Mouse (Mus musculus) heart, embryonic 12.5 days (tissue): Measurements from ENCODE around the gene Rasal2. TPM values are rescaled to one million over a fixed set of nuclear protein-coding genes. Genes with fewer than 3 reads are reported as not detected.
A peak's percentile ranks its signal among the peaks of the same experiment; 100 is the strongest.

Source experiments
- ATAC-seq: fragments of 200-750 bp; cut with Nextera tagmentation; 2 replicates; pipeline ENCODE4 v1.8.0; 2017; ENCODE audit warnings: moderate TSS enrichment, moderate library complexity; ENCODE audit not compliant: insufficient number of reproducible peaks, low FRiP score
- H3K27ac ChIP-seq: fragments of 300-500 bp; sonication (generic); 2 replicates; pipeline ENCODE4 v1.5.1; 2016; ENCODE audit warnings: mild to moderate bottlenecking, moderate library complexity; ENCODE audit not compliant: poor library complexity, severe bottlenecking
- H3K27me3 ChIP-seq: fragments of 300-500 bp; sonication (generic); replicated peaks from 2 replicates; pipeline ENCODE4 v1.6.1; 2016; ENCODE audit warnings: mild to moderate bottlenecking, moderate library complexity
- H3K36me3 ChIP-seq: fragments of 300-500 bp; sonication (generic); 2 replicates; pipeline ENCODE4 v1.6.1; 2016; ENCODE audit warnings: mild to moderate bottlenecking, moderate library complexity
- H3K4me1 ChIP-seq: fragments of 300-500 bp; sonication (generic); replicated peaks from 2 replicates; pipeline ENCODE4 v1.6.1; 2016; ENCODE audit warnings: mild to moderate bottlenecking
- H3K4me2 ChIP-seq: fragments of 300-500 bp; sonication (generic); 2 replicates; pipeline ENCODE4 v1.6.1; 2016; ENCODE audit warnings: mild to moderate bottlenecking, moderate library complexity
- H3K4me3 ChIP-seq: fragments of 300-500 bp; sonication (generic); 2 replicates; pipeline ENCODE4 v1.5.1; 2016; ENCODE audit warnings: mild to moderate bottlenecking
- H3K9ac ChIP-seq: fragments of 300-500 bp; sonication (generic); 2 replicates; pipeline ENCODE4 v1.6.1; 2016; ENCODE audit warnings: mild to moderate bottlenecking, moderate library complexity
- H3K9me3 ChIP-seq: fragments of 300-500 bp; sonication (generic); replicated peaks from 2 replicates; pipeline ENCODE4 v1.6.1; 2016; ENCODE audit warnings: mild to moderate bottlenecking, moderate library complexity
- WGBS: fragments of 180-500 bp; shearing (Covaris S2); methylation state at CpG from one replicate; pipeline ENCODE4 v1.1.7; 2016; 5-methylcytosine and 5-hydroxymethylcytosine counted together
- polyA plus RNA-seq: library from polyadenylated mRNA; unstranded; fragments of >200 nt; fragmentation: Nextera tagmentation; extraction: Ambion mirVana; gene quantifications from 2 replicates; pipeline ENCODE4 v1.2.1, GENCODE M21; 2016

Gene Rasal2
- polyA plus RNA-seq, 1 experiment from 2014 or later = 20.4 TPM

DNA sequence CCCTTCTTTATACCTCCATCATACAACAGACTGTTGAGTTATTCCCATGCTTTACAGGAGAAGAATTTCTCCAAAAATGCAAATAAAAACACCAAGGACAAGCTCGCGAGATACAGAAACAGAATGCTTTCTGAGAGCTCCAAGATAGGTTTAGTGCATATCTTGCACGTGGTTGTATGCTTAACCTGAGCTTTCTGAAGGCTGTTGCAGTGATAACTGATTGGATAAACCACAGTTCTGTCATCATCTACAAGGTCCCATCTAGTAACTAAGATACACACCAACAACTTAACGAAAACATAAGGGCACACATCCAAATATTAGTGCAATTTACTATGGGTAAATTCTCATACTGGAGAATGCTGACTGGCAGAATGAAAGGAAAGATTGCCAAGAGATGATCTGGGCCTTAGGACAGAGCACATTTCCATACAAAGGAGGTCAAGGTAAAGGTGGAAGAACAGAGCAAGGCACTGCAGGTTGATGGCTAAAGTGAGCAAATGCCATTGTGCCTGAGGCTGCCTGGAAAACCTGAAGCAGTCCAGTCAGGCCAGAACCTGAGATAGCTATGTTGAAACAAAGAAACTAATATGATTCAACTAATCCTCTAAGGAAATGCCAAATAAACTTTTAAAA is 136.6 kb downstream of the Rasal2 start:
- Histone ChIP-seq H3K36me3 (no peaks in the 10 kb centered on the region), H3K4me1 (peaks cover 14% of the 10 kb centered on the region), H3K4me3 (no peak overlapping the region)

DNA sequence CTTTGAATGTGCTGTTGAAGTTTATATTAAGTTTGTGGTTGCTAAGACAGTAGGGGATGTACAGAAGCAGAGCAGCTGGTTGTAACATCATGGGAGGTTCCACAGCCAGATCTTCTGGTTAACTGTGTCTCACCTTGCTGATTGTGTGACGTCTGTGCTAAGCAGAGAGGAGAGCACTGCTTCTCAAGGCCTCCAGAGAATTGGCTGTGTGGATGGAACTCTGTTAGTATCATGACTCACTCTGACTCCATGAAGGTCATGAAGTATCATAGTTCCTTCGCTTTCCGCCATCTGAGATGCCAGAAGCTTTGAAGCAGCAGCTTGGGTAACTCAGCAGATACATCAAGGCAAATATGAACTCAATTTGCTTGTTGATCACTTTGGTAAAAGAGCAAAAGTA is 144.5 kb downstream of the Rasal2 start:
- H3K4me2 ChIP-seq = no peak overlapping the region
- no peak for ATAC-seq
- 70% methylated on average over 3 of the region's 3 CpGs for WGBS

More for the DNA sequence above, 136.6 kb downstream of the Rasal2 start:
- WGBS = 66% methylated on average over 4 of the region's 4 CpGs
- no peak for ATAC-seq
- Histone ChIP-seq H3K4me2 (no peak overlapping the region), H3K9ac (no peak overlapping the region), H3K9me3 (no peaks in the 10 kb centered on the region), H3K27ac (no peak overlapping the region), H3K27me3 (no peaks in the 10 kb centered on the region)

DNA sequence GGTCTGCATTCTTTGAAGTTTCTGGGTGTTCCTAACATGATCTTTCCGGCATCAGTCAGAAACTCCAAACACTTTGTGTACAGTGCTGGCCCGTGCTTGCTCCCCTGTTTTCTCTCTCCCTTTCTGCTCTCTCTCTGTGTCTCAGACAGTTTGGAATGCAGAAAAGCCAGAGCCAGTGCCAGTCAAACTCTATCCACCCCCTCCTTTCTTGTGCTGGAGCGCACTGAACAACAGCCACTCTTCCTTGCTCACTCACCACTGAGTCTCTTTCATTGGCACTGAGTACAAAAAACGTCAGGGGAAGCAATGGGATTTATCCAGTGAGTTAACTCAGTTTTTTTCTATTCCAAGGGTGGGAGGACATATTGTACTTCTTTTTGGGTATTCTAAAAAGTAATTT is 155.8 kb downstream of the Rasal2 start:
- ATAC-seq = peak; percentile 73
- H3K9me3 ChIP-seq = no peaks in the 10 kb centered on the region
- H3K9ac ChIP-seq = 0 out of 2 replicates have a peak overlapping the region, but pooled peaks have one; percentile 7
- 0 out of 2 replicates have a peak, but pooled peaks cover 2% of the 10 kb centered on the region for H3K4me1 ChIP-seq
- H3K4me3 ChIP-seq = peak overlapping the region; percentile 26
- peak overlapping the region; percentile 59; the same call in 1 of the 2 replicates for H3K27ac ChIP-seq
- H3K36me3 ChIP-seq = no peaks in the 10 kb centered on the region
- 13% methylated on average over 4 of the region's 4 CpGs for WGBS
- H3K27me3 ChIP-seq = no peaks in the 10 kb centered on the region
- peak overlapping the region; percentile 49 for H3K4me2 ChIP-seq

More for the DNA sequence above, 144.5 kb downstream of the Rasal2 start:
- Histone ChIP-seq H3K27me3 (no peaks in the 10 kb centered on the region), H3K4me1 (no peaks in the 10 kb centered on the region), H3K9me3 (no peaks in the 10 kb centered on the region), H3K9ac (no peak overlapping the region), H3K36me3 (no peaks in the 10 kb centered on the region), H3K4me3 (no peak overlapping the region), H3K27ac (no peak overlapping the region)

DNA sequence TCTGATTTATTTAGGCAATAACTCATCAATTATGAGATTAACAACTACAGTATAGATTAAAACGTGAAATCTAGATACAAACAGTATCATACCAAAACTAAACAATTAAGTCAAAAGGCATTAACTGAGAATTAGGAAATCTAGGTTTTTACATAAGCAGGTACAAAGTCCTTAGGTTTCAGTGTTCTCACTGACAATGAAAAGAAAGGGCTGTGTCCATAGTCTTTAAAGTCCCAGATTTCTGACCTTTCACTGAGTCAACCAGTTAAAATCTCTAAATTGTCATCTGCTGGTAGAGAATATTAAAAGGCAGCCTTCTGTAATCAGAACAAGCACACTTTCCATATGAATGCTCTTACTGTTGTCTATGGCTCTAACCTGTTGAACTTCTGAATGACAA is 156.6 kb downstream of the Rasal2 start:
- Histone ChIP-seq H3K4me3 (no peak overlapping the region), H3K36me3 (no peaks in the 10 kb centered on the region), H3K27ac (no peak overlapping the region), H3K4me2 (no peak overlapping the region), H3K9me3 (no peaks in the 10 kb centered on the region), H3K4me1 (0 out of 2 replicates have a peak, but pooled peaks cover 2% of the 10 kb centered on the region), H3K27me3 (no peaks in the 10 kb centered on the region), H3K9ac (no peak overlapping the region)
- WGBS = 63% methylated on average over 1 of the region's 1 CpGs
- ATAC-seq = no peak

DNA sequence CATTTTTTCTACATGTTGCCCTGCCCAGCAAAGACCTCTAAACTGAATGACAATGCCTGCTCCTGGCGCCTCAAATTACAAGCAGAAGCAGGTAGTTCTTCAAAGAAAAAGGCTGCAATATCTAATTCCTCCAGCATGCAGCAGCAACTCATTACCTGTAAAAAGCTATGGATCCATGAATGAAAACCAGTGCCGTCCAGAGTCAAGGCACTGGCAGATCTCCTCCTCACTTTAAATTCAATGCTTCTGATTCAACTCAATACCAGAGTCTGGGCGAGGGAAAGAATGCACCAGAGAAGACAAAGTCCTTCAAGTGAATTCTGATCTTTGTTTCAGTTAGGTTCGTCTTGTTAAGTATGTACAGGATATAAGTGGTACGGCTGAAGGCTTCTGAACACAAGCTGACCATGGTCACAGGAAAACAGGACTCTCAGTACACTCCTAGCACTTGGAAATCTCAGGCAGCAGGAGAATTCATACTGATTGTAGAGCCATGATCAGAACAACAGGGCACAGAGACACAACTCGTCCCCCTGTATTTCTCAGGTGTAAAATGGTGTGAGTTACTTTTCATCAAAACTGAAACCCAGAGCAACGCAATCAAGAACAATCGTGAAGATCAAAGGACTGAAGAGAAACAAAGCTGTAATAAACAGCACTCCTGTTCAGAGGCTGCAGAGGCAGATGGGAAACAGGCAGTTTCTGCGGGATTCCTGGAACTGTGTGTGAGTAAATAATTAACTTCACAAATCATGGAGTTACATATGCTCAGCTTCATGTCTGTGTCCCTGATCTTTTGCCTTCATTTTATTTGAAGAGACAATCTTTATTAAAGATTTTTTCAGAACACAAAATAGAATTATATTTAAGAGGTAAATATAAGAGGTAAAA is 158.6 kb downstream of the Rasal2 start:
- H3K4me2 ChIP-seq = no peak overlapping the region
- WGBS = 77% methylated on average over 9 of the region's 9 CpGs
- 0 out of 2 replicates have a peak, but pooled peaks cover 2% of the 10 kb centered on the region for H3K4me1 ChIP-seq
- H3K9me3 ChIP-seq = no peaks in the 10 kb centered on the region
- no peak overlapping the region for H3K27ac ChIP-seq
- no peaks in the 10 kb centered on the region for H3K27me3 ChIP-seq
- no peak overlapping the region for H3K9ac ChIP-seq
- H3K4me3 ChIP-seq = no peak overlapping the region
- no peaks in the 10 kb centered on the region for H3K36me3 ChIP-seq
- ATAC-seq = no peak

DNA sequence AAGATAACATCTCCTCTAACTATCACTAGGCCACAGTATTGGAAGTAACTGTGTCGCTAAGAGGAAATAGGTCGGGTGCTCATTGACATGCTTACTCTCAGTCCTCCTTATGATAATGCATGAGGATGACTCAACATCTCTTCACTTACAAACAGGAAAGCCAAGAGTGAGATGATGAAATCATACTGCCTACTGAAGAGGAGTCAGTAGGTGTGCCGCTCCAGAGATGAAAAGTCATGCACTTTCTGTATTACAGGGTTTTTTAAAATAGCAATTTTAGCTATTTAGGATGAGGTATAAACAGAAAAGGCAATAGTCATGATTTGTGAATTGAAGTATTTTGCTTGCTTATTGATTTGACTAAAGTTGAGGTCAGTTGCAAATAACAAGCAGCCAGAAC is 164.3 kb downstream of the Rasal2 start:
- H3K9me3 ChIP-seq = no peaks in the 10 kb centered on the region
- 80% methylated on average over 3 of the region's 3 CpGs for WGBS
- no peak overlapping the region for H3K4me3 ChIP-seq
- no peak overlapping the region for H3K4me2 ChIP-seq
- peaks cover 10% of the 10 kb centered on the region for H3K4me1 ChIP-seq
- H3K27ac ChIP-seq = no peak overlapping the region
- no peaks in the 10 kb centered on the region for H3K36me3 ChIP-seq
- no peak for ATAC-seq
- no peak overlapping the region for H3K9ac ChIP-seq
- no peaks in the 10 kb centered on the region for H3K27me3 ChIP-seq

DNA sequence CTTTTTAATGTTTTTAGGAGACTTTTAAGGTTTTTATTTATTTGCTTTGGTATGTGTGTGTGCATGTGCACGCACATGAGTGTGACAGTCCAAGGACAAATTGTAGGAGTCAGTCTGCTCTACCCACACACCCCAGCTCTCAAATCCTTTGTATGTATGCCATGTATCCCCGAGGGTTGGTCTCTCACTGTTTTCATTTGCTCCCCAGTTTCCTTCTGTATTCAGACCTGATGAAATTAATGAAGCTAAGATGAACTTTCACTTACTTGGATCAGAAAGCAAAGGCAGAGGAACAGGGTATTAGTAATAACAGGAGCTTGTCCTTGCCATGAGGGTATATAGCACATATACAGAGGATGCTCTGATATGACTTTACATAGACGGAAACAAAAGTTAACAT is 165.1 kb downstream of the Rasal2 start:
- H3K27ac ChIP-seq = no peak overlapping the region
- H3K4me3 ChIP-seq = no peak overlapping the region
- H3K4me1 ChIP-seq = peaks cover 10% of the 10 kb centered on the region
- ATAC-seq = no peak
- H3K4me2 ChIP-seq = no peak overlapping the region
- 82% methylated on average over 3 of the region's 3 CpGs for WGBS
- no peaks in the 10 kb centered on the region for H3K36me3 ChIP-seq
- H3K9me3 ChIP-seq = no peaks in the 10 kb centered on the region
- H3K27me3 ChIP-seq = no peaks in the 10 kb centered on the region
- H3K9ac ChIP-seq = no peak overlapping the region

DNA sequence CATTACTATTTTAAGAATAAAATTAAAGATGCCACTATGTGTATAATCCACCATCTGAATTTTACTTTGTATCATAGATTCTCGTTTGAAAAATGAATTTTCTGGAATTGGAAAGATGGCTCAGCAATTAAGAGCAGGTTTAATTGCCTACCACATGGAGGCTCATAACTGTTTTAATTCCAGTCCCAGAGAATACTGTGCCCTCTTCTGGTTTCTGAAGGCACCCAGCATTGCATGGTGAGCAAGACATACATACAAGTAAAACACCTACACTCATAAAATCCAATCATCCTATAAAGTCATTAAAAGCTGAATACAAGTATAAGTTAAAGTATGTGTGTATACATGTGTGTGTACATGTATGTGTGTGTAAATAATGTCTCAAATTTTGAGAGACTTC is 165.6 kb downstream of the Rasal2 start:
- Histone ChIP-seq H3K9me3 (no peaks in the 10 kb centered on the region), H3K36me3 (no peaks in the 10 kb centered on the region), H3K27ac (no peak overlapping the region), H3K4me3 (no peak overlapping the region), H3K4me1 (peaks cover 10% of the 10 kb centered on the region), H3K4me2 (no peak overlapping the region), H3K9ac (no peak overlapping the region), H3K27me3 (no peaks in the 10 kb centered on the region)
- ATAC-seq = no peak
- WGBS = 58% methylated on average over 1 of the region's 1 CpGs

DNA sequence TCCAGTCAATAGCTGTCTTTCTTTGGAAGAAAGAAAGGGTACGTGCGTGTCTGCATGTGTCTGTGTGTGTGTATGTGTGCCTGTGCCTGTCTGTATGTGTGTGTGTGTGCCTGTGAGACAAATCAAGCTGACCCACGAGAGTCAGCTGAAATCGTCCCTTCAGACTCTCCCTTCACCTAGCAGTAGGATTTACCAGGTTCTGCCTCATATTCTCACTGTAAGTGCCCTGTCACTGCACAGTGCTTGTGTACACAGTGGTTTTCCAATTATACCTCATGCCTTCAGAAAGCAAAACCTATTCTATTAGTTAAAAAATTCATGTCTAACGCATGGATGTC is 168.0 kb downstream of the Rasal2 start:
- Histone ChIP-seq H3K4me1 (peaks cover 10% of the 10 kb centered on the region), H3K36me3 (no peaks in the 10 kb centered on the region), H3K27me3 (no peaks in the 10 kb centered on the region), H3K9me3 (no peaks in the 10 kb centered on the region), H3K9ac (no peak overlapping the region), H3K4me2 (peak overlapping the region; percentile 39), H3K27ac (peak overlapping the region; percentile 29), H3K4me3 (0 out of 2 replicates have a peak overlapping the region, but pooled peaks have one; percentile 15)
- WGBS = 52% methylated on average over 5 of the region's 5 CpGs
- ATAC-seq = no peak

DNA sequence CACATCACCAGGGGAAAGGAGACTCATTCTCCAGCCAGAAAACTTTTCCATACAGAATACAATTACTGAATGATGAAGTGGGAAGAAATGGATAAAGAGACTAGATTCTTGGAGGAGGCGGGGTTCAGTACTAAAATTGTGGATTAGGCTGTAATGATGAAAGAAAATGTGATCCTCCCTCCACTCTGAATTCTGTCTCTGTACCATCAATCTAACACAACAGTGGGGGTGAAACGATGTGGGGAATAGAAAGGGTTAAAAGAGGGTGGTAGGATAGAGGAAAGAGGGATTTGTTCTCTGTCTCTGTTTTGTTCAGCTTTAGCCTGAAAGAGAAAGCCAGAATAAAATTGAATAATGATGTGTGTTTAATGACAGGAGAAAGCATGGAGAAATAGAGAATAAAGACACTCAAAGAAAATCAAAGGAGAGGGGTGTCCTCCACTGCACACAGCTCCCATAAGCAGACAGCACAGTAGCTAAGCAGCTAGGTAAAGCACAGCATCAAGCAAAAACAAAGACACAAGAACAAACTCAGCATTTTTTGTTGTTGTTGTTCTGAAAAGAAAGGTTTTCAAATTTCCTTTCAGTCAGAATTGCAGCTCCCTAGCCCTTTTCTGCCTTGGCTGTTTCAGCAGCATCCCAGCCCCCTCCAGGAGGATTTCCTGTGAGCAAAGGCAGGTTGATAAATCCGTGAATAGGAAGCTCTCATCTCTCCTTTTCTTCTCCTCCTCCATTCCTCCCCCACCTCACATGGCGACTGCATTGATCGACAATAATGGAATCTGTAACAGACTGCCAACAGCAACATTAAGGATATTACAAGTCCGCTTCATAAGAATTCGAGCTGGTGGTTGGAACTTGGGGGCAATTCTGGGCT is 168.6 kb downstream of the Rasal2 start:
- ATAC-seq = no peak
- WGBS = 60% methylated on average over 7 of the region's 7 CpGs

DNA sequence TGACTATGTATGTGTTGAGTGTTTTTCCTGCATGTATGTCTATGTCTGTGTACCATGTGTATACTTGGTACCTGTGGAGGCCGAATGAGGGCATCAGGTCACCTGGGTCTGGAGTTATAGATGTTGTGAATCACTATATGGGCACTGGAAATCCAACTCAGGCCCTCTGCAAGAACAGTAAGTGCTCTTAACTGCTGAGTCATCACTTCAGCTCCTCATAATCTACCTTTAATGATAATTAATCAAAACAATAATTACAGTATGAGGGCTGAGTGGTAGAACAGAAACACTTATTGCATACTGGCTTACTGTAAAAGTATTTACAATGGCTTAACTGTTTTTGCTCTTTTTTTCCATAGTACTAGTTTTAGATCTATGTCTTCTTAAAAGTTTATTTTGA is 172.7 kb downstream of the Rasal2 start:
- H3K9me3 ChIP-seq = no peaks in the 10 kb centered on the region
- H3K27me3 ChIP-seq = no peaks in the 10 kb centered on the region
- no peak overlapping the region for H3K4me2 ChIP-seq
- H3K9ac ChIP-seq = no peak overlapping the region
- no peak overlapping the region for H3K27ac ChIP-seq
- 90% methylated on average over 1 of the region's 1 CpGs for WGBS
- H3K36me3 ChIP-seq = no peaks in the 10 kb centered on the region
- H3K4me3 ChIP-seq = no peak overlapping the region
- no peak for ATAC-seq
- H3K4me1 ChIP-seq = peaks cover 10% of the 10 kb centered on the region

More for the DNA sequence above, 168.6 kb downstream of the Rasal2 start:
- H3K27ac ChIP-seq = peak overlapping the region; percentile 29
- H3K27me3 ChIP-seq = no peaks in the 10 kb centered on the region
- H3K4me1 ChIP-seq = peaks cover 10% of the 10 kb centered on the region
- H3K4me2 ChIP-seq = peak overlapping the region; percentile 39
- H3K9me3 ChIP-seq = no peaks in the 10 kb centered on the region
- H3K36me3 ChIP-seq = no peaks in the 10 kb centered on the region
- no peak overlapping the region for H3K9ac ChIP-seq
- H3K4me3 ChIP-seq = 0 out of 2 replicates have a peak overlapping the region, but pooled peaks have one; percentile 15
